16 mouse cellular contexts compared by ENCODE assay signal in genomic region chr6:147219099-147219498, GRCm38 (mm10). TPM values are rescaled to one million over a fixed set of nuclear protein-coding genes. Genes with fewer than 3 reads are reported as not detected.
"Had no signal": no experiment of that assay in that cellular context is flagged by ENCODE, and none has a peak within 500 bp of the region (broad histone marks: within the 10 kb centered on the region; RNA-seq: fewer than 3 reads in every experiment).

No protein-coding gene starts in this region.

- H3K9ac ChIP-seq: liver, embryonic 13.5 days; liver, postnatal 0 days; midbrain, embryonic 13.5 days; stomach, embryonic 15.5 days had no signal

- H3K4me2 ChIP-seq: liver, embryonic 13.5 days; midbrain, embryonic 13.5 days; stomach, embryonic 15.5 days had no signal

- H3K27ac ChIP-seq: kidney, postnatal 0 days; liver, embryonic 13.5 days; midbrain, embryonic 13.5 days; stomach, embryonic 15.5 days had no signal

- H3K27me3 ChIP-seq: liver, embryonic 13.5 days; midbrain, embryonic 13.5 days; stomach, embryonic 15.5 days had no signal

- ATAC-seq: inflammation-experienced regulatory T-cells, adult 6 months; intestine, postnatal 0 days; liver, postnatal 0 days; midbrain, embryonic 13.5 days had no signal

- H3K36me3 ChIP-seq: liver, embryonic 13.5 days; midbrain, embryonic 13.5 days; stomach, embryonic 15.5 days had no signal

- H3K9me3 ChIP-seq: liver, embryonic 13.5 days; midbrain, embryonic 13.5 days; stomach, embryonic 15.5 days had no signal

- H3K4me1 ChIP-seq: liver, embryonic 13.5 days; midbrain, embryonic 13.5 days; stomach, embryonic 15.5 days had no signal

- DNase-seq: kidney, adult 8-10 months; kidney, postnatal 36 days; layer of hippocampus, adult 9-11 months; layer of hippocampus, postnatal 36 days; liver; liver, embryonic 13.5 days; liver, postnatal 0 days; lung, postnatal 36 days; thymus, adult 2 months; thymus, postnatal 25 days had no signal

- H3K4me3 ChIP-seq: liver, embryonic 13.5 days; midbrain, embryonic 13.5 days; stomach, embryonic 15.5 days had no signal

RNA-seq across cellular contexts. Expression of gene Pthlh, which starts 44.9 kb away (rescaled TPM):
- total RNA-seq: megakaryocyte progenitor cell, adult 5-6 weeks had no signal
- polyA plus RNA-seq: inflammation-experienced regulatory T-cells, adult 6 months; liver, embryonic 13.5 days; liver, postnatal 0 days had no signal
